ENCODE assay signal across 7 mouse cellular contexts in genomic region chr4:119167663-119168062, GRCm38 (mm10). TPM values are rescaled to one million over a fixed set of nuclear protein-coding genes. Genes with fewer than 3 reads are reported as not detected.
DNase-seq lines count a peak whose midpoint lies in the region; ATAC-seq and TF ChIP-seq lines count a peak whose summit lies in the region.

No protein-coding gene starts in this region.

- DNase-seq in R1 (ENCODE audit: low read depth, low spot score) = peak; percentile 89
- DNase-seq in cerebellum, adult 2 months = peak; percentile 76 to 82
- peak; percentile 77 for DNase-seq in forelimb bud, embryonic 11.5 days (ENCODE audit: low read depth, low spot score)
- peak; percentile 93 for DNase-seq in hindbrain, postnatal 0 days (ENCODE audit: low spot score)
- peak; percentile 67 to 71 for DNase-seq in left cerebral cortex, adult 8-10 months (ENCODE audit: low spot score in 2 of 2)
- peak; percentile 97 for DNase-seq in midbrain, embryonic 11.5 days (ENCODE audit: low spot score, missing footprints)
- DNase-seq in spleen, adult 12 weeks (ENCODE audit: low spot score) = peak; percentile 67

- H3K4me1 ChIP-seq in cerebellum, adult 2 months (ENCODE audit: control insufficient read depth, insufficient read depth, low read length) = no peaks in the 10 kb centered on the region
- H3K4me1 ChIP-seq in hindbrain, postnatal 0 days (ENCODE audit: insufficient read depth, low read length) = peaks cover under 1% of the 10 kb centered on the region
- peaks cover under 1% of the 10 kb centered on the region; the same call in 1 of the 2 replicates for H3K4me1 ChIP-seq in midbrain, embryonic 11.5 days (ENCODE audit: control insufficient read depth, insufficient read depth, low read length)

- no peaks in the 10 kb centered on the region for H3K27me3 ChIP-seq in cerebellum, adult 2 months (ENCODE audit: control insufficient read depth, insufficient read depth, low read length)
- no peaks in the 10 kb centered on the region for H3K27me3 ChIP-seq in hindbrain, postnatal 0 days (ENCODE audit: insufficient read depth, low read length)
- no peaks in the 10 kb centered on the region for H3K27me3 ChIP-seq in midbrain, embryonic 11.5 days (ENCODE audit: control insufficient read depth, insufficient read depth, low read length)

- H3K27ac ChIP-seq in cerebellum, adult 2 months (ENCODE audit: insufficient read depth, low read length) = no peak overlapping the region
- H3K27ac ChIP-seq in hindbrain, postnatal 0 days = no peak overlapping the region
- no peak overlapping the region for H3K27ac ChIP-seq in midbrain, embryonic 11.5 days (ENCODE audit: low read depth, low read length)

- H3K9ac ChIP-seq in hindbrain, postnatal 0 days (replicated peaks; ENCODE audit: low read length) = no peak overlapping the region
- H3K9ac ChIP-seq in midbrain, embryonic 11.5 days (ENCODE audit: low read length) = no peak overlapping the region

- H3K4me2 ChIP-seq in hindbrain, postnatal 0 days (ENCODE audit: low read depth, low read length) = no peak overlapping the region
- H3K4me2 ChIP-seq in midbrain, embryonic 11.5 days = no peak overlapping the region

- TF ChIP-seq POLR2A in cerebellum, adult 2 months (IDR thresholded peaks at IDR 0.05; ENCODE audit: borderline replicate concordance, insufficient read depth, low read length) = no peak

- TF ChIP-seq CTCF in cerebellum, adult 2 months (IDR thresholded peaks at IDR 0.05; ENCODE audit: borderline replicate concordance, insufficient read depth, low read depth, low read length) = peak; percentile 83
- TF ChIP-seq CTCF in hindbrain, postnatal 0 days (IDR thresholded peaks at IDR 0.05; ENCODE audit: low read depth) = peak; percentile 89

- H3K9me3 ChIP-seq in hindbrain, postnatal 0 days (ENCODE audit: low read length) = no peaks in the 10 kb centered on the region
- no peaks in the 10 kb centered on the region for H3K9me3 ChIP-seq in midbrain, embryonic 11.5 days (ENCODE audit: control insufficient read depth, low read length)

- 5% methylated on average over 4 of the region's 4 CpGs for WGBS in cerebellum, adult 2 months
- 3% methylated on average over 4 of the region's 4 CpGs for WGBS in hindbrain, postnatal 0 days
- WGBS in midbrain, embryonic 11.5 days = 9% methylated on average over 4 of the region's 4 CpGs

- peak; percentile 57; the same call in 1 of the 2 replicates for ATAC-seq in hindbrain, postnatal 0 days
- ATAC-seq in midbrain, embryonic 11.5 days (ENCODE audit: low FRiP score) = 0 out of 2 replicates have a peak, but pooled peaks have one; percentile 51

- H3K36me3 ChIP-seq in hindbrain, postnatal 0 days (ENCODE audit: insufficient read depth, low read length) = 0 out of 2 replicates have a peak, but pooled peaks cover 5% of the 10 kb centered on the region
- H3K36me3 ChIP-seq in midbrain, embryonic 11.5 days (ENCODE audit: control insufficient read depth, insufficient read depth, low read length) = peaks cover 10% of the 10 kb centered on the region

- no peak overlapping the region for H3K4me3 ChIP-seq in cerebellum, adult 2 months (replicated peaks; ENCODE audit: insufficient read depth, low read depth, low read length)
- H3K4me3 ChIP-seq in hindbrain, postnatal 0 days (ENCODE audit: low read length) = no peak overlapping the region
- H3K4me3 ChIP-seq in midbrain, embryonic 11.5 days (ENCODE audit: low read depth, low read length) = no peak overlapping the region

RNA-seq across cellular contexts. Expression of gene Zfp691, which starts 6.3 kb away (rescaled TPM):
- polyA plus RNA-seq in cerebellum, adult 2 months (2012; rRNA removed) = 6.4 and 10.0 TPM in 2 replicates
- 4.6 and 198 TPM in 2 replicates for total RNA-seq in hindbrain, postnatal 0 days (2014; rRNA removed)
- 3.6 and 3.7 TPM in 2 replicates for polyA plus RNA-seq in hindbrain, postnatal 0 days (2015; fragmentation: Nextera tagmentation; extraction: Ambion mirVana)
- total RNA-seq in left cerebral cortex, adult 8-10 months (2022) = 1 to 10 TPM; 6.6 to 7.9 (median 7.3) TPM
- polyA plus RNA-seq in midbrain, embryonic 11.5 days (2014; fragmentation: Nextera tagmentation; extraction: Ambion mirVana) = 7.7 and 9.0 TPM in 2 replicates

RNA-seq across cellular contexts. Expression of gene Ermap, which starts 22.1 kb away (rescaled TPM):
- 0.22 and 0.28 TPM in 2 replicates for polyA plus RNA-seq in cerebellum, adult 2 months (2012; rRNA removed)
- total RNA-seq in hindbrain, postnatal 0 days (2014; rRNA removed) = 0.18 and 0.37 TPM in 2 replicates
- 0.48 and 0.50 TPM in 2 replicates for polyA plus RNA-seq in hindbrain, postnatal 0 days (2015; fragmentation: Nextera tagmentation; extraction: Ambion mirVana)
- total RNA-seq in left cerebral cortex, adult 8-10 months (2022) = under 1 TPM; 0.53 to 0.98 (median 0.78) TPM
- 7.7 and 9.3 TPM in 2 replicates for polyA plus RNA-seq in midbrain, embryonic 11.5 days (2014; fragmentation: Nextera tagmentation; extraction: Ambion mirVana)

RNA-seq across cellular contexts. Expression of gene Svbp, which starts 27.4 kb away (rescaled TPM):
- 25.7 and 26.4 TPM in 2 replicates for polyA plus RNA-seq in cerebellum, adult 2 months (2012; rRNA removed)
- total RNA-seq in hindbrain, postnatal 0 days (2014; rRNA removed) = 40.9 and 64.7 TPM in 2 replicates
- polyA plus RNA-seq in hindbrain, postnatal 0 days (2015; fragmentation: Nextera tagmentation; extraction: Ambion mirVana) = 175 and 179 TPM in 2 replicates
- total RNA-seq in left cerebral cortex, adult 8-10 months (2022) = 10 to 100 TPM; 15.2 to 18.2 (median 16.4) TPM
- 173 and 179 TPM in 2 replicates for polyA plus RNA-seq in midbrain, embryonic 11.5 days (2014; fragmentation: Nextera tagmentation; extraction: Ambion mirVana)

RNA-seq across cellular contexts. Expression of gene Tmem269, which starts 50.4 kb away (rescaled TPM):
- polyA plus RNA-seq in cerebellum, adult 2 months (2012; rRNA removed) = 0.82 and 0.92 TPM in 2 replicates
- total RNA-seq in hindbrain, postnatal 0 days (2014; rRNA removed) = 0.37 TPM in 1 of 2 replicates, not detected in the other
- 0.30 and 0.43 TPM in 2 replicates for polyA plus RNA-seq in hindbrain, postnatal 0 days (2015; fragmentation: Nextera tagmentation; extraction: Ambion mirVana)
- total RNA-seq in left cerebral cortex, adult 8-10 months (2022) = under 1 TPM; 0.37 to 0.72 (median 0.55) TPM
- polyA plus RNA-seq in midbrain, embryonic 11.5 days (2014; fragmentation: Nextera tagmentation; extraction: Ambion mirVana) = 0.31 TPM in 1 of 2 replicates, not detected in the other

RNA-seq across cellular contexts. Expression of gene Slc2a1, which starts 59.2 kb away (rescaled TPM):
- 121 and 125 TPM in 2 replicates for polyA plus RNA-seq in cerebellum, adult 2 months (2012; rRNA removed)
- 119 and 120 TPM in 2 replicates for total RNA-seq in hindbrain, postnatal 0 days (2014; rRNA removed)
- 48.8 and 50.6 TPM in 2 replicates for polyA plus RNA-seq in hindbrain, postnatal 0 days (2015; fragmentation: Nextera tagmentation; extraction: Ambion mirVana)
- total RNA-seq in left cerebral cortex, adult 8-10 months (2022) = 100 to 1,000 TPM in 1 of 4 experiments, 10 to 100 TPM in 3; 83.3 to 103 (median 92.3) TPM
- polyA plus RNA-seq in midbrain, embryonic 11.5 days (2014; fragmentation: Nextera tagmentation; extraction: Ambion mirVana) = 152 and 158 TPM in 2 replicates
